Comparison of ENCODE assay signal across 22 mouse cellular contexts in the genomic region with DNA sequence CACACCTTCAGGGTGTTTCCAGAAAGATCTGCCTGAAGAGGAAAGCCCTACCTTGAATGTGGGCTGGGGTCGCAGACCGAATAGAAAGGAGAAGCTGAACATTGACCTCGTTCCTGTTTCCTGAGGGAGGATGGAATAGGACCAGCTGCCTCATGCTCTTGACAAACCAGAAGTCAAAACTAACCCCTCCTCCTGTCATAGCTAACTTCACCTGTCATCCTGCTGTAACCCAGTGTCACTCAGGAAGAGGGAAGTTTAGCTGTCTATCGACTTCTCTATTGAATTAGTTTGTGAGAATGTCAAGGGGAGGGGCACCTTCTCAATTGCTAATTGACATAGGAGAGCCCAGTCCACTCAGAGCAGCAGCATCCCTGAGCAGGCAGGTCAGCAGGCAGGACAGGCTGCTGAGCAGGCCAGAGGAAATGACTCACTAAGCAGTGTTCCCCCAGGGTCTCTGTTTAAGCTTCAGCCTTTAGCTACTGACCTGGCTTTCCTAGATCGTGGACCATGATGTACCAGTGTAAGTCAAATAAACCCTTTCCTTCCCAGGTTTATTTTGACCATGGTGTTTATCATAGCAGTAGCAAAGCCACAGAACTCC. TPM values are rescaled to one million over a fixed set of nuclear protein-coding genes. Genes with fewer than 3 reads are reported as not detected.
DNase-seq lines count a peak whose midpoint lies in the region; ATAC-seq and TF ChIP-seq lines count a peak whose summit lies in the region.
"Had no signal": no experiment of that assay in that cellular context is flagged by ENCODE, and none has a peak within 500 bp of the region (broad histone marks: within the 10 kb centered on the region; RNA-seq: fewer than 3 reads in every experiment).

No protein-coding gene starts in this region.

- no peak for ATAC-seq in cerebellum, adult (ENCODE audit: insufficient number of reproducible peaks, low FRiP score, low TSS enrichment)
- ATAC-seq in lung, postnatal 0 days: no peak
- 0 out of 2 replicates have a peak, but pooled peaks have one; percentile 11 for ATAC-seq in common myeloid progenitor, adult 5-6 weeks (replicated peaks; ENCODE audit: low read depth, poor library complexity, severe bottlenecking)
- ATAC-seq in neural tube, embryonic 15.5 days (ENCODE audit: low FRiP score): no peak
- ATAC-seq: forebrain, embryonic 14.5 days; intestine, embryonic 16.5 days had no signal

- no peaks in the 10 kb centered on the region for H3K27me3 ChIP-seq in lung, postnatal 0 days (replicated peaks; ENCODE audit: insufficient read depth, low read length)
- no peaks in the 10 kb centered on the region for H3K27me3 ChIP-seq in neural tube, embryonic 15.5 days (replicated peaks)
- H3K27me3 ChIP-seq: heart, embryonic 15.5 days; hindbrain, embryonic 15.5 days had no signal

- H3K27ac ChIP-seq in lung, postnatal 0 days (ENCODE audit: low read length): no peak overlapping the region
- no peak overlapping the region for H3K27ac ChIP-seq in neural tube, embryonic 15.5 days (replicated peaks)
- H3K27ac ChIP-seq: embryonic facial prominence, embryonic 10.5 days; forebrain, embryonic 10.5 days; heart, adult 2 months; heart, embryonic 15.5 days; hindbrain, embryonic 10.5 days; hindbrain, embryonic 15.5 days had no signal

- TF ChIP-seq EP300 in lung, postnatal 0 days (IDR thresholded peaks at IDR 0.05): no peak

- no peaks in the 10 kb centered on the region for H3K9me3 ChIP-seq in lung, postnatal 0 days (ENCODE audit: low read length)
- H3K9me3 ChIP-seq in neural tube, embryonic 15.5 days (replicated peaks): no peaks in the 10 kb centered on the region
- H3K9me3 ChIP-seq: embryonic facial prominence, embryonic 10.5 days; forebrain, embryonic 10.5 days; heart, embryonic 15.5 days; hindbrain, embryonic 10.5 days; hindbrain, embryonic 15.5 days had no signal

- no peak overlapping the region for H3K9ac ChIP-seq in lung, postnatal 0 days (replicated peaks; ENCODE audit: low read depth)
- no peak overlapping the region for H3K9ac ChIP-seq in neural tube, embryonic 15.5 days (replicated peaks)
- H3K9ac ChIP-seq: heart, embryonic 15.5 days; hindbrain, embryonic 15.5 days had no signal

- 45% methylated on average over 5 of the region's 5 CpGs for WGBS in lung, postnatal 0 days
- 57% methylated on average over 5 of the region's 5 CpGs for WGBS in neural tube, embryonic 15.5 days

- no peak overlapping the region for H3K4me2 ChIP-seq in lung, postnatal 0 days (replicated peaks; ENCODE audit: low read depth, low read length)
- H3K4me2 ChIP-seq in neural tube, embryonic 15.5 days: no peak overlapping the region
- H3K4me2 ChIP-seq: heart, embryonic 11.5 days; heart, embryonic 15.5 days; hindbrain, embryonic 15.5 days had no signal

- peak; percentile 38 for DNase-seq in cerebellum, adult 9-10 months
- DNase-seq in lung, postnatal 0 days (ENCODE audit: low spot score): peak; percentile 8
- DNase-seq in lung, postnatal 10 days: no peak
- DNase-seq in layer of hippocampus, postnatal 14 days (ENCODE audit: low spot score in 2 of 2): no peak
- no peak for DNase-seq in adrenal gland, adult 8-10 months
- DNase-seq: adrenal gland, postnatal 14 days; cerebellum, adult 8-10 months; gastrocnemius, postnatal 36 days; heart, adult 2 months; kidney, adult 2 months had no signal

- no peaks in the 10 kb centered on the region for H3K4me1 ChIP-seq in lung, postnatal 0 days (ENCODE audit: insufficient read depth, low read depth, low read length)
- H3K4me1 ChIP-seq in neural tube, embryonic 15.5 days: no peaks in the 10 kb centered on the region
- H3K4me1 ChIP-seq: heart, embryonic 15.5 days; hindbrain, embryonic 15.5 days had no signal

- no peak overlapping the region for H3K4me3 ChIP-seq in lung, postnatal 0 days (ENCODE audit: low read depth, low read length)
- no peak overlapping the region for H3K4me3 ChIP-seq in neural tube, embryonic 15.5 days (replicated peaks)
- H3K4me3 ChIP-seq: embryonic facial prominence, embryonic 10.5 days; erythroblast, embryonic 14.5 days; forebrain, embryonic 10.5 days; heart, adult 2 months; heart, embryonic 15.5 days; hindbrain, embryonic 10.5 days; hindbrain, embryonic 15.5 days had no signal

- no peaks in the 10 kb centered on the region for H3K36me3 ChIP-seq in lung, postnatal 0 days (ENCODE audit: insufficient read depth, low read length)
- H3K36me3 ChIP-seq in neural tube, embryonic 15.5 days: no peaks in the 10 kb centered on the region
- H3K36me3 ChIP-seq: embryonic facial prominence, embryonic 10.5 days; forebrain, embryonic 10.5 days; heart, embryonic 15.5 days; hindbrain, embryonic 10.5 days; hindbrain, embryonic 15.5 days had no signal

- no peak for TF ChIP-seq CTCF in lung, postnatal 0 days (IDR thresholded peaks at IDR 0.05)

RNA-seq across cellular contexts. Expression of gene Nrg4, which starts 54.6 kb away (rescaled TPM):
- polyA plus RNA-seq in lung, postnatal 0 days (2015; fragmentation: Nextera tagmentation; extraction: Ambion mirVana): 1.2 and 1.4 TPM in 2 replicates
- total RNA-seq in common myeloid progenitor, adult 5-6 weeks (2017): 2.4 and 4.6 TPM in 2 replicates
- total RNA-seq in layer of hippocampus, postnatal 14 days (2021): under 1 TPM; 0.39 to 0.76 TPM
- 1.4 TPM in 2 replicates for polyA plus RNA-seq in neural tube, embryonic 15.5 days (2015; fragmentation: Nextera tagmentation; extraction: Ambion mirVana)
- 10 to 100 TPM in 3 of 4 experiments, 1 to 10 TPM in 1; 6.7 to 19.3 (median 14.4) TPM for total RNA-seq in adrenal gland, adult 8-10 months (2022)

RNA-seq across cellular contexts. Expression of gene Tmem266, which starts 54.7 kb away (rescaled TPM):
- polyA plus RNA-seq in lung, postnatal 0 days (2015; fragmentation: Nextera tagmentation; extraction: Ambion mirVana): 0.05 and 0.07 TPM in 2 replicates
- not detected in 2 replicates for total RNA-seq in common myeloid progenitor, adult 5-6 weeks (2017)
- total RNA-seq in layer of hippocampus, postnatal 14 days (2021): 1 to 10 TPM; 5.7 to 7.5 TPM
- 5.0 and 5.4 TPM in 2 replicates for polyA plus RNA-seq in neural tube, embryonic 15.5 days (2015; fragmentation: Nextera tagmentation; extraction: Ambion mirVana)
- 1 to 10 TPM; 1.0 to 1.5 (median 1.1) TPM for total RNA-seq in adrenal gland, adult 8-10 months (2022)
- polyA plus RNA-seq: erythroblast, embryonic 14.5 days had no signal

Comparison
In these comparisons a context has a peak if more than half of its experiments do, and no peak if none do; other contexts are left out.
1. DNase-seq: peak in cerebellum, adult 9-10 months (single experiment) and lung, postnatal 0 days (single experiment); none in lung, postnatal 10 days (single experiment), layer of hippocampus, postnatal 14 days (0 of 2) and adrenal gland, adult 8-10 months (single experiment).